Mouse (Mus musculus) C2C12 (cell line): ENCODE data around the gene Rbmx2.

Source experiments
- MYOD1 ChIP-seq: IDR thresholded peaks from one replicate; pipeline ENCODE4 v1.6.1; 2011; ENCODE audit warnings: low read depth; ENCODE audit not compliant: control insufficient read depth, insufficient read length
- MYOG ChIP-seq: IDR thresholded peaks from one replicate; pipeline ENCODE4 v1.6.1; 2011; ENCODE audit not compliant: control insufficient read depth, insufficient read length; ENCODE audit errors: extremely low read depth

DNA sequence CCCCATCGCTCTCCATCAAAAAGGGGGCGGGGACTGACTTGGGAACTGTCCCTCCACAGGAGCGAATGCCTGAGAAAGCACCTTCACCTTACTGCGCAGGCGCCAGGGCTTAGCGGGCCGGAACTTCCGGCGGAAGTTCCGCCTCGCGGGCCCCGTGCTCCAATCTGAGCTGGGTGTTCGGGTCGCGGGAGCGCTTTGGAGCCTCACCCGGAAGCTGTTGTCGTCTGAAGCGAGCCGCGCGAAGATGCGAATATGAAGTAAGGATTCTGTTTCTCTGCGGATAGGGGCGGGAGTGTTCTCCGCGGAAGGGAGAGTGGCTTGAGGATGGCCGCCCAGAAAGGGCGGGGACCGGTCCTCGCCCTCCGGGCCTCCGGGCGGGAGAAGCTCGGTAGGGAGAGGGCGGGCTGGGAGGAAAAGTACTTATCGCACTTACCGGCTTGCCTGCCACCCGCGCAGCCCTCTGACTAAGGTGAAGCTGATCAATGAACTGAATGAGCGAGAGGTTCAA lies at the start of gene Rbmx2:
- TF ChIP-seq MYOD1 = no peak
- no peak for TF ChIP-seq MYOG
